Mouse (Mus musculus) adrenal gland, postnatal 4 days (tissue): ENCODE measurements around the gene Vps16. TPM values are rescaled to one million over a fixed set of nuclear protein-coding genes. Genes with fewer than 3 reads are reported as not detected.

Experiments
- DNase-seq, 2 experiments: peaks; one replicate each; pipeline ENCODE4 v3.0.0; 2021 to 2022; ENCODE audit warnings: low spot score in 2 of 2, mixed read lengths in 2 of 2
- total RNA-seq, 2 experiments: library from RNA; stranded (reverse); gene quantifications; 2 replicates each; pipeline ENCODE4 v1.2.3; 2021

Vps16 gene
- total RNA-seq, 2 experiments from 2014 or later: 93.9 to 96.3 TPM

GRCm38 (mm10) chr2:130457871-130458270 lies 33.7 kb downstream of the Vps16 start:
- DNase-seq: no peak

GRCm38 (mm10) chr2:130459576-130459975 lies 35.4 kb downstream of the Vps16 start:
- no peak for DNase-seq

- no peak for DNase-seq
Observed at GRCm38 (mm10) chr2:130461287-130462071, 37.3 kb downstream of the Vps16 start.

- DNase-seq: no peak
Observed at GRCm38 (mm10) chr2:130466438-130466837, 42.3 kb downstream of the Vps16 start.

- DNase-seq: no peak
Observed at GRCm38 (mm10) chr2:130469366-130469765, 45.2 kb downstream of the Vps16 start.

- no peak for DNase-seq
Observed at GRCm38 (mm10) chr2:130469935-130470334, 45.8 kb downstream of the Vps16 start.

- DNase-seq: no peak
Observed at GRCm38 (mm10) chr2:130472908-130473510, 48.9 kb downstream of the Vps16 start.

- DNase-seq: no peak
Observed at GRCm38 (mm10) chr2:130475764-130476163, 51.6 kb downstream of the Vps16 start.

GRCm38 (mm10) chr2:130476666-130477297 lies 52.6 kb downstream of the Vps16 start:
- no peak for DNase-seq

- DNase-seq: no peak
Observed at GRCm38 (mm10) chr2:130482177-130482576, 58.0 kb downstream of the Vps16 start.

GRCm38 (mm10) chr2:130482700-130483099 lies 58.6 kb downstream of the Vps16 start:
- DNase-seq: no peak

GRCm38 (mm10) chr2:130484206-130484605 lies 60.1 kb downstream of the Vps16 start:
- DNase-seq: no peak

- no peak for DNase-seq
Observed at GRCm38 (mm10) chr2:130488002-130488401, 63.9 kb downstream of the Vps16 start.

- DNase-seq: no peak
Observed at GRCm38 (mm10) chr2:130488600-130488999, 64.5 kb downstream of the Vps16 start.

- DNase-seq: no peak
Observed at GRCm38 (mm10) chr2:130491162-130491561, 67.0 kb downstream of the Vps16 start.

GRCm38 (mm10) chr2:130491587-130491986 lies 67.4 kb downstream of the Vps16 start:
- no peak for DNase-seq

Other genes with a start within 250 kb of the Vps16 start
- gene Snrpb, start 244.9 kb upstream of the Vps16 start, total RNA-seq: 100 to 1,000 TPM; 231 to 233 TPM
- not detected for gene Tmc2, start 229.1 kb upstream of the Vps16 start, total RNA-seq
- gene Nop56, start 149.9 kb upstream of the Vps16 start, total RNA-seq: 100 to 1,000 TPM; 129 to 137 TPM
- 100 to 1,000 TPM; 287 to 314 TPM for gene Idh3b, start 139.8 kb upstream of the Vps16 start, total RNA-seq
- gene Ebf4, start 129.2 kb upstream of the Vps16 start, total RNA-seq: 10 to 100 TPM; 10.7 to 12.8 TPM
- 10 to 100 TPM; 18.1 to 22.0 TPM for gene Cpxm1, start 26.8 kb upstream of the Vps16 start, total RNA-seq
- not detected for gene Gm28372, start 19.1 kb upstream of the Vps16 start, total RNA-seq
- not detected for gene 1700020A23Rik, start 19.1 kb upstream of the Vps16 start, total RNA-seq
- gene Tmem239, start 17.9 kb upstream of the Vps16 start, total RNA-seq: not detected
- gene Pced1a, start 362 bp downstream of the Vps16 start, total RNA-seq: 10 to 100 TPM; 15.7 to 16.8 TPM
- gene Ptpra, start 25.9 kb downstream of the Vps16 start, total RNA-seq: 100 to 1,000 TPM; 128 to 133 TPM
- 10 to 100 TPM; 72.2 to 73.0 TPM for gene Mrps26, start 139.4 kb downstream of the Vps16 start, total RNA-seq
- gene Oxt, start 151.8 kb downstream of the Vps16 start, total RNA-seq: not detected
- not detected for gene Avp, start 158.2 kb downstream of the Vps16 start, total RNA-seq
- gene Fastkd5, start 205.7 kb downstream of the Vps16 start, total RNA-seq: 10 to 100 TPM in 1 of 2 experiments, 1 to 10 TPM in 1; 9.6 to 10.3 TPM
- gene Ubox5, start 205.7 kb downstream of the Vps16 start, total RNA-seq: 10 to 100 TPM in 1 of 2 experiments, 1 to 10 TPM in 1; 9.1 to 10.3 TPM
- gene Lzts3, start 218.5 kb downstream of the Vps16 start, total RNA-seq: 10 to 100 TPM; 13.5 to 22.5 TPM
- 100 to 1,000 TPM; 140 to 154 TPM for gene Ddrgk1, start 240.3 kb downstream of the Vps16 start, total RNA-seq
- gene Itpa, start 243.3 kb downstream of the Vps16 start, total RNA-seq: 10 to 100 TPM; 34.1 to 40.9 TPM